Mouse (Mus musculus) urinary bladder, postnatal 4 days (tissue): Measurements from ENCODE around the gene Rgcc.

Experiments
- DNase-seq, 2 experiments: peaks; one replicate each; pipeline ENCODE4 v3.0.0; 2021 to 2022; ENCODE audit warnings: low spot score in 2 of 2

Rgcc gene

DNA sequence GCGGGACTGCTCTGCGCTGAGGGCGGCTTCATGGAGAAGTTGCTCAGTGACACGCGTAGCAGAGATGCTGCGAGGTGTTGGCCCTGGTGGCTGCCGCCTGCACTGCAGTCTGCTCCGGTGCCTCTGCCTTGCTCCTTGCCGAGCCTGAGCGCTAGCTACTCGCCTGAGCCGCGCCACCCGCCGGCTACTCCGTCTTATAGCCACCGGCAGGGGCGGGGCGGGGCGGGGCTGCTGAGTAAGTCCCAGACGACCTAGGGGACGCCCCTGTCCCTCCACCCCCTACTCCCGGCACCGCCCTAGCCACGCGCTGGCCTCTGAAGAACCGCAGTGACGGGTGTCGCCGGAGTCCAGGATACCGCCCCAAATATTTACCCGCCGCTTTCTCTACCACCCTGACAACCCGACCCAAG is at the start of gene Rgcc:
TSS of gene Rgcc (minus strand) at position 180 of the 410 bp plus-strand sequence.
- DNase-seq, result peak; percentile 89 to 93

DNA sequence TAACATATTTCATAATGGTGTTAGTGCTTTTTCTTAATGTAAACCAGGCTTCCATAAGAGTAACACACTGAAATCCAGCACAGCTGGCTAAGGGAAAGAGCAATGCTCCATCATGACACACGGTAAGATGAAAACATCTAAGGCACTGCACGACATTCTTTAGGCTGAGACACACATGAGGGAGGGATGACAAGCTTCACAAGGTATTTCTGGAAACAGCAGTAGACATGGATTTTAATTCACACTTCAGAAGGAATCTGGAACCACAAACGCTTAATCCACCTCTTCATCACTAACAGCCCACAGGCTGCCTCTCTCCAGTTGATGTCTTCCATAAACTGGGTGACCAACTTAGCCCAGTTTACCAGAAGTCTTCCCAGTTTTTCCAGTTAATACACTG is 44.9 kb upstream of the Rgcc start:
- DNase-seq, result no peak

DNA sequence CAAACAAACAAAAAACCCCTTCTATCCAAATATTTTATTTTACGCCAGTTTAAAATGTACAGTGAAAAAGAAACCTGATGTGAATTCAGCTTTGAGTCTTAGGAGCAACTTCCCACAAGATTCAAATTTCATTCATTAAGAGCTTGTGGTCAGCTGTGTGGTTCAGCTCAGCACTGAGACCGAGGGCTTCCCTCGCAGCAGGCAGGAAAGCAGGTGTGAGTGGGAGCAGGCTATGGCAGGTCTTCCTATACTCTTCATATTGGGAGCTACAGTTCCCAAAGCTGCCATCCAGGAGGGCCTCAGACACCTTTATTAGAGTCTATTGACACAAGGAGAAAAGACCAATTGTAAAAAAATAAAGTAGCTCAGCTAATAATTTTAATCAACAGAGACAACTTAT is 34.2 kb upstream of the Rgcc start:
- no peak for DNase-seq

DNA sequence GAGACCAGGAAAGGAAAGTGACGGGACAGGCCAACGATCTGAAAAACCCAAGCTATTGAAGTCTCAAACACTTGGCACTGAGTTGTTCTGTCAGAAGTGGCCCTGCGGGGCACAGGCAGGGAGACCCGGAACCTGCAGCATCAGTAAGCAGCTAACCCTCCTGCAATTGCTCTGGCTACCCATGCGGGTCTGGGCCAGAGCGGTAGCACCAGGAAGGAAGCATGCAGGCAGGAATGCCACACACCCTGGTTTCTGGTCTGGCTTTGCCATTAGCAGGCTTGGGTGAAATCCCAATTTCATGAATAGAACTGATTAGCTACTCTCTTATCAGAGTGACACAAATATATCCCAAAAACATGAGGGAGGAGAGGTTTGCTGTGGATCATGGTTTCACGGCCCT is 30.5 kb upstream of the Rgcc start:
- no peak for DNase-seq

DNA sequence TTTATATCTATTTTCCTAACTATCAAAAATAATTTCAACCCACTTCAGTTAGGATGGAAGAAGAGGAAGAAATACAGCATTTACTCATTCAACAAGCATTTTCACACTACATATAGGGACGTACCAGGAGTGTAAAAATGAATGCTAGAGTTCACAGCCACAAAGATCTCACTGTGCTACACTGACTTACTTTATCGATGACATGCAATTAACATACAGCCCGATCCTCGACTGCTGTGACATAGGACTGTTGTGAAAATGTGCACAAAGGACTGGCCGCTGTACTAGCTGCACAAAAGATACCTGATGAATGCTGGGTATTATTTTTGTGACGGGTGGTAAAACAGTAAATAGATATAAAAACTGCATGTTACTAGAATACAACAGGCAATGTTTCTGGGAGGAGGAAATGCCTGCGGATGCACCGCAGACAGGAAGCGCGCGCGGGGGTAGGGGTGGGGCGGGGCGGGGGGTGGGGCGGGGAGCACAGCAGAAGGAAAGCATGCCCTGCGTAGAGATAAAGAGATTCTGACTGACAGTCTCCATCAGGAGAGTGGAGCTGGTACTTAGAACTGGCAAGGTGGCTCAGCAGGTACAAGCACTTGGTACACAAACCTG is 29.6 kb upstream of the Rgcc start:
- DNase-seq, result no peak

DNA sequence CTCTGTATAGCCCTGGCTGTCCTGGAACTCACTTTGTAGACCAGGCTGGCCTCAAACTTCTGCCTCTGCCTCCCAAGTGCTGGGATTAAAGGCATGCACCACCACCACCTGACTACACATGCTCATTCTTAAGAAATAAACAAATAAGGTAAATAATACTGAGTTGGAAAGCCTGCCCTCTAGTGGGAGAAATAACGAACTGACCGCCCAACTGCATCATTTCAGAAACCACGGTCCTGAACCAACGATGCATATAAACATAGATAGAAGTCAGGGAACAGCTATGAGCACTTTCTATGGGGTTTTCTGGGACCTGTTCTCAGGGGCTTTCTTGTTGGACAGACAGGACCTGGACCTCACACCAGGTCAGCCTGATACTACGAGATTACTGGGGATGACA is 25.6 kb upstream of the Rgcc start:
- no peak for DNase-seq

DNA sequence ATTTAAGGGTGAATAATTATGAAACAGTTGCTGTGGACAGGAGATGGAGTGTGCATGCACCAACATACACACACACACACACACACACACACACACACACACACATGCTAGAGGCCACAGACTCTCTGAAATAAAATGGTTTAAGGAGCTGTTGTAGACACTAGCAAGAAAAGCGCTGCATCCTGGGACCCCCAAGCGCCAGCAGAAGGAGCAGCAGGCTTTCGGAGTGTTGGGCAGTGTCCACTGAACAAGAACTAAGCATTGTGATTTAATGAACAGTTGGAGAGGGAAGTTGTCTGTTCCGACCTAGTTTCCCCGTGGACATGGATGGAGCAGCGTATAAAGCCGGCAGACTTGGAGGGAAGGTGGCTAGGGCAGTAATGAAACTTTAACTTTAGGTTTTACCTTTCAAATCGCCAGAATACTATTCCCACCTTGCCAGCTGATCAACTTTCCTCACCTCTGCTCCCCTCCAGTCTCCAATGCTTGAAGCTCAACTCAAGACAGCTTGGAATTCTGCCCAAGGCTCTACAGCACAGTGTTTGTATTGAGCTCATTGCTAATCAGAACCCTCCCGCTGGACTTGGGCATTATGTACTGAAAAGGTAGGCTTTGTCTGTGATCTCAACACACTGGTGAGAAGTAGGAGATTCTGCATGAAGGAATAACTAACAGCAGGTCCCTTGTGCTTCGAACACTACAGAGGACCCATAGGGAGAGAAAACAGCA is 22.8 kb upstream of the Rgcc start:
- DNase-seq, result no peak

DNA sequence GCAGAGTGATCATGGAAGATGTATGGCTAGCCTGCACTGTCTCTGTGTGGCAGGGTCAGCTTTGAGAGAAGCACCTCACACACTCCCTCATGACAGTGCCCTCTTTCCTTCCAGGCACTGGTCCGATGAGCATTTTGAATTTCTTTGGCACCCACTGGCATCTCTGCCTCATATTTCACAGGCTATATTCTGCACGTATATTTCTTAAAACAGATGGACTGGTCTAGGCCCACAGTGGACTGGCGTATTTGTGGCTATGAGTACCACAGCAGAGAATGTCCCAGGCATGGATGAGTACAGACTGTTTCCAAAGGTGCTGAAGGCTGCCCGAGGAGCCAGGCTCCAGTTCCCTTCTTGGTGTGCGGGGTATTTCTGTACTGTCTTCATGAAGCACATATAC is 20.4 kb upstream of the Rgcc start:
- DNase-seq, result no peak

DNA sequence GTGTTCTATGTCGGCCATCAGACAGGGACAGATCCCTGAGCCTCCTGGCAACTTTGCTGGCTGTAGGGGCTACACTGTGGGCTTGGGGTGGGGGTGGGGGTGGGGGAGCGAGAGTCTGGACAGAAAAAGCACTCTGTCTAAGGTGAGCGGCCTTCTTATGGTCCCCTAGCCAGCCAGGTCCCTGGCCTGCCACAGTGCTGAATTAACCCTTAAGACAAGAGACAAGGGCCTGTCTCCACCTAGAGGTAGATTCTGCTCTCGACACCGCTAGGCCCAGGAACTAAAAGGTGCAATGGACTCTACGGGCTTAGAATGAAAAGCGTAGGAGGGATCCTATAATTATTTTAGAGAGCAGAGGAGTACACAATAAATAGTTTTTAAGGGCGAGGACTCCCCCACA is 19.7 kb upstream of the Rgcc start:
- no peak for DNase-seq

DNA sequence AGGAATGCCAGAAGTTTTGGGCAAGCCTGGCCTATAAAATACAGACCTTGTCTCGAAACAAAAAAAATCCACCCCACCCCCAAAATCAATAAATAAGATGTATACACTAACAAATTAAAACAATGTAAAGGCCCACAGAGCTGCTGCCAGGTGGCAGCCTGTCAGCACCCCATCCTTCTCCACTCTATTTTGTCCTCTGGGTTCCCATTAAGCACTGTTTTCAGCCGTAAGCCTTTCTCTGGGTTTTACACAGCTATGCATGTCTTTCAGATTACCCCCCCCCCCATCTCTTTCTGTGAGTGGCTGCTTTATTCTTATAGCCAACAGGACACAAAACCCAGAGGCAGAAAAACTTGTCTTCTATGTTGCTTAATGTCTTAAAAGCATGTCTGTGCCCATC is 16.2 kb upstream of the Rgcc start:
- no peak for DNase-seq

DNA sequence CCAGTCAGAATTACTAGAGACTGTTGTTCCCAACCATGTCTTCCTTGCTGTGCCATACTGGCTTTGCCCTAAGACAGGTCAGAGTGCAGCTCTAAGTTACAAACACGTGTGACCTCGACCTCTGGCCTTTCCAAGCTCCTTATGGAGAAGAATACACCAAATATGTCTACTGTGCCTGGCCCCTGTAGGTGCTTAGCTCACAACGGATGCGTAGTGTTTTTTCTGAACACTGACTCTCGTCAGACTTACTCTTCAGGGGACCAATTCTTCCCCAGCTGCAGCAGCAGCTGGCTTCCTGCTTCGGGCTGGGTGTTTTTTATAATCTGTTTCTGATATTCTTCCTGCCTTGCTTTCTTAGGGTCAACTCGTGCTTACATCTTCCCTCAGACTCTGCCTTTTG is 14.4 kb upstream of the Rgcc start:
- no peak for DNase-seq

DNA sequence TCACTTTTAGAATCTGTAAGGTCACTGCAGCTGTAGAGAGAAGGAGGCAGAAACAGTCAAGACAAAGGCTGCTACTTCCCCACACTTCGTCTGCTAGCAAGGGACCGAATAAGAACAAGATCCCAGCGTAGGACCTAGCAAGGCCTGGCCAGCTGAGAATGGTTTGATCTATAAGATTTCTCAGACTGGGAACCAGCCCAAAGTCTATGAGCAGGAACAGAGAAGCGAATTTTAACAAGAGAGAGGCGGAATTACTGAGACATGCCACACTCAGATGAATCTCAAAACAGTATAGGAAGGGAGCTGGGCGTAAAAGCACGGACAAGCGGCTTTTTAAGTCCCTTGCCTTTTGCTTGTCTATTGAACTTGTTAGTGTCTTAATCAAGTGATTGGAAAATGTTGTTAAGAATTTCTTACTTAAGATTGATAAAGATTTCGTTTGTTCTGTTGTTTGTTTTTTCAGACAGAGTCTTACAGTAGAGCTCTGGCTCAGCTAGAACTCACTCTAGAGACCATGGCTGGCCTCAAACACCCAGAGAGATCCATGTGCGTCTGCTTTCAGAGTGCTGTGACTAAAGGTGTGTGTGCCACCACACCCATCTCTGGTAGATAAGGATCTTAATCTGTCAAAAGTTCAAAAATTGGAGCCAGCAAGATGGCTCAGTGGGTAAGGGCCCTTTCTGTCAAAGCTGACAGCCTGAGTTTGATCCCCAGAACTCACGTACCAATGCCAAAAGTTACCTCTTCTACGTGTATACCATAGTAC is 13.0 kb upstream of the Rgcc start:
- no peak for DNase-seq

DNA sequence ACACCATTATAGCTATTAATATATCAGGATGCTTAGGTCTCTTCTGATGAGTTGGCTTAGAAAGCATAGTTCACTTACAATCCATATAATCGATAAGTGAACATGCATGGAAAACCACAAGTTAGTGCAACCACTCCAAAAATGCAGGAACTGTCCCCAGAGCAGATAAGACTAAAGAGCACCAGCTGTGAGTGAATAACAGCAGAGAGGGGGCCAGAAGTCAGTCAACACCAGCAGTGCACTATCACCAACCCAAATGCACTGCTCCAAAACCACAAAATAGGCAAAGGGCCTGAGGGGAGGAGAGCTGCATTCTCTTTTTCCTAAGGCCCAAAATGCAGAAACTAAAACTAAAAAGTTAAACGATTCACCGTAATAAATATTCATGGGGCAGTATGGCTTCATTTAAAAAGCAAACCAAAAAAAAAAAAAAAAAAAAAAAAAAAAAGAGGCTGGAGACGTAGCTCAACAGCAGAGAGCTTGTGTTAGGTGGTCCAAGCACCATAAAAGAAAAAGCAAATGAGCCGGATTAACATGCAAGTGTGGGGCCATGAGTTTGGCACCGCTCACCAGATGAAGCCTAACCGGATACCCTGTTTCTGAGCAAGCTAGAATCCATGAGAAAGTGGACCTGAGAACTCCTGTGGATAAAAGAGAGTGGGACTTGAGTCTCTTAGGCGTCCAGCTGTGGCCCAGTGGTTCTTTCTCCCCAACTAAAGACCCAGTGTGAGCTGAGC is 12.2 kb upstream of the Rgcc start:
- DNase-seq, result no peak

DNA sequence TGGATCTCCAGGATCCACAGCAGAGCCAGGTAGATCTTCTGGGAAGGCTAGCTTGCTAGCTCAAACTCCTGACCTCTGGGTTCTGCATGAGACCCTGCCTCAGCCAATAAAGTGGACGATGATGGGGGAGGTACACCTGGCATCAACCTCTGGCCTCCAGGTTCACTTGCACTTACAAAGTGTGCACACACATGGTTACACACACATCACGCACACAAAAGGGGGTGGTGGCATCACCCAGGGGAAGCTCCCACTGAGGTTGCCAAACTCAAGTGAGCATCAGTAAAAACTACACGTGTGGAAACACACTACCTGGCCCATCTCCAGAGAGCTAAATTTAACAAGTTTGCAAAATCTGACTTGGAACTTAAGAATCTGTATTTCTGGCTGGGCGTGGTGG is 11.3 kb upstream of the Rgcc start:
- no peak for DNase-seq

DNA sequence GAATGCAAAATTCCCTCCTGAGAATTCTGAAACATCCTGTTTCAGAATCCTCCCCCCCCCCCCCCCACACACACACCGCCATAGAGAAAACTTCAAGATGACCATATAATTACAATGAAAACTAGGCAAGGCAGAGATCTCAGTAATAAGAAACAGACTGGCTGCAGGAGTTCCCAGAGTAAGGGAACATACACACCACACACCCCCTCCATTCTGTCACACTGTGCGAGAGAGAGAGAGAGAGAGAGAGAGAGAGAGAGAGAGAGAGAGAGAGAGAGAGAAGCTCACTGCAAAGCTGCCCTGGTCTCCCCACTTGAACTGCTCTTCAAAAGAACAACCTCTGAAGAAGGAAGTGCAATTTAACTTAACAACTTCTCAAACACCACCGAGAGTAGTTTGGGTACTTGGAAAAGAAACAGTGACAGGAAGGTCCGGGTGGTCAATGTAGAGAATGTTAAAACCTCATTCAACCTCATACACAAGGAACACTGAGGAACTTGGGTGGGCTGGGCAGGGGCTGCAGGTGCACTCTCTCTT is 10.5 kb upstream of the Rgcc start:
- no peak for DNase-seq

DNA sequence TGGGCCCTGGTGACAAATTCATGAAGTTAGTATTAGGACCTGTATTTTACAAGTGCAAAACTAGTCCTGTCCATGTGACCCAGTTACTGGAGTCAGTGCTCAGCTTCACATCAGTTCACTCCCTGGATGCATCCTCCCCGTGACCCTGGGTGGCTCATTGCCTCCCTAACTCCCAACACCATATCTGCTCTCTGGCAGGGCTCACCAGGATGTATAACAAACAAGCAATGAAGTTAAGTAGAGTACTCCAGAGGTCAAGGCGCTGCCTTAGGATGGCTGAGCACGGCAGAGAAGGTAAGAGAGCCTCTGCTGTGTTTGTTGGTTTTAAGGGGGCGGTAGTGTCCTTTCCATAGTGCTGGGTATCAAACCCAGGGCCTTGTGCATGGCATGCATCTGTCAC is 7.7 kb upstream of the Rgcc start:
- no peak for DNase-seq

DNA sequence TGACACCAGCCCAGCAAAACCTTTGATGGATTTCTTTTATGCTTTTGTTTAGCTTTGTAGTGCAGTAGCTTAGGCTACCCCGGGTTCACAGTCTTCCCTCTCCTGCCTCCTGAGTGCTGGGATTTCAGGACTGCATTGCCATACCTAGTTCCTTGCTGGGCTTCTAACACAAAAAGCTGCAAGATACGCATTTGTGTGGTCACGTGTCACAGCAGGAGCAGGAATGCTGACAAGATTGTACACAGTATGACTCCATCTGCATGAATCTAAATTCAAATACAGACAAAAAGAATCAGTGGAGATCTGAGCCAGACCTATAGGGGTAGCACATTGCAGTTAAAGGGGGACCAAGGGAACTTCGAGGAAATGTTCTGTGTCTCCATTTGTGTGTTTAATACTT is 6.9 kb upstream of the Rgcc start:
- DNase-seq, result no peak

DNA sequence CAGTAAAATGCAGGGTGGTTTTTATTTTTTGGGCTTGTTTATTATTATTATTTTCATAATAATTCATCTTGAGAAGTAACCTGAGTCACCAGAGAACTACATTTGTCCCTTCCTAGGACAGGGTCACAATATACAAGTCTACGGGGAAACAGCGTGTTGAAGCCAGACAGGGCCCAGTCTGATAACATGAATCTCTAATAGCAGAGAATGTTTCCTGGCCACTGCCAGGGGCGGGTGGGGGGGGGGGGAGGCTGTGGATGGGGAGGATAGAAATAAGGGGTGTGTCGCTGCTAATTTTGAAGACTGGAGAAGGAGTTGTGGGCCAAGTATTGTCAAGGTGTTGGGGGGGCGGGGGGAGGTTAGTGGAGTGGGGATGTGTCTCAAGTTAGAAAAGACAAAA is 6.5 kb upstream of the Rgcc start:
- no peak for DNase-seq

DNA sequence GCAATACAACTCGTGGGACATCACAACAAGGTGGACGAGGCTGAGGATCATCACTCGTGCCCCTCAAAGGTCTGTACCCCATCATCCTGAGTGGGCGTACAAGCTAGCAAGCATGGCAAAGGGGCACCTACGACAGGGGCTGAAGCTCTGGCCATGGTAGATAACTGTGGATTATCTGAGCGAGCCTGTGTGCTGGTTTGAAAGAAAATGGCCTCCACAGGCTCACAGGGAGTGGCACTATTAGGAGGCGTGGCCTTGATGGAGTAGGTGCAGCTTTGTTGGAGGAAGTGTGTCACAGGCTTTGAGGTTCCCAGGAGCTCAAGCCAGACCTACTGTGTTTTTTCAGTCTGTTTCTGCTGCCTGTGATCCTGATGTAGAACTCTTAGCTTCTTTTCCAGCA is 5.7 kb upstream of the Rgcc start:
- DNase-seq, result no peak

DNA sequence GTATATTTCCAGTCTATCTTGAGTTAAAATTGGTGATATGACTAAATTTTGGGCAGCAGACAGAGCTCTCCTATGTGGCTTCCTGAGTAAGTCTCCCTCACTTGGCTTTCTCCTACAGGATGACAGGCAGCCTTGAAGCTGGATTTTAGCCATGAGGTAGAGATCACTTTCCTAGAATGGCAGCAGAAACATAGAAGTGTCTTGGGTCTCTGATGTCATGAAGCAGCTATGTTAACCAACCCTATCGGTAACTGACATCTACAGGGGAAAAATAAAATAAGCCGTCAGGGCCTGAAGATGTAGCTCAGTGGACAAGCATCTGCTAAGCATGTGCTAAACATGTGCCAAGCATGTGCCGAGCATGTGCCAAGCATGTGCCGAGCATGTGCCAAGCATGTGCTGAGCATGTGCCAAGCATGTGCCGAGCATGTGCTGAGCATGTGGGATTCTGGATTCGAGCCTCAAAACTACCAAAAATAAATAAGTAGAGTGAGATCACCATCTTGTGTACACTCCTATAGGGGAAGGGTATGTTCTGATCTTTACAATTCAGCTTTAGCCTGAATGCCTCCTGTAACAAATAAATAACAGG is 3.5 kb upstream of the Rgcc start:
- DNase-seq, result no peak

DNA sequence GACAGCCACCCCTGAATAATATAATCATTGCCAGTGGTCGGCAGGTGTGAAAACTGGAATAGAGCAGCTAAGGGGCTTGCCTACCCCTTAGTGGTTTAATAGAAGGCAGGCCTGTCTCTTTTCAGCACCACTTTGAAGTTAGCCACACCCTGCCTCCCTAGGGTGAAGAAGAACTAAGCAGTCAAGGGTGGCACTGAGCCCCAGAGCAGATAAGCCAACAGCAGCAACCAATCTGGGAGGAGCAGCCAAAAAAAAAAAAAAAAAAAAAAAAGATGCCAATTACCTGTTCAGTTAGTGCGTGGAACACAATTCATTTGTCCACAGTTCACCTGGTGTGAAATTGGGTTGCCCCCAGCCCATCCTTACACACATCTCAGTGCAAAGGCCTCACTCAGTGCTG is 1.7 kb upstream of the Rgcc start:
- DNase-seq, result no peak
